19 mouse cellular contexts compared by ENCODE assay signal in genomic region chr7:126408686-126409085, GRCm38 (mm10). TPM values are rescaled to one million over a fixed set of nuclear protein-coding genes. Genes with fewer than 3 reads are reported as not detected.
"Had no signal": no experiment of that assay in that cellular context is flagged by ENCODE, and none has a peak within 500 bp of the region (broad histone marks: within the 10 kb centered on the region; RNA-seq: fewer than 3 reads in every experiment).

No protein-coding gene starts in this region.

- ATAC-seq: lung, postnatal 0 days; midbrain, embryonic 13.5 days; midbrain, embryonic 15.5 days had no signal

- H3K4me1 ChIP-seq: lung, embryonic 15.5 days; midbrain, embryonic 13.5 days; midbrain, embryonic 15.5 days; neural tube, embryonic 12.5 days; stomach, embryonic 15.5 days had no signal

- H3K4me3 ChIP-seq: lung, embryonic 15.5 days; megakaryocyte, embryonic 14.5 days; midbrain, embryonic 13.5 days; midbrain, embryonic 15.5 days; neural tube, embryonic 12.5 days; stomach, embryonic 15.5 days had no signal

- H3K36me3 ChIP-seq: lung, embryonic 15.5 days; midbrain, embryonic 13.5 days; midbrain, embryonic 15.5 days; neural tube, embryonic 12.5 days; stomach, embryonic 15.5 days had no signal

- H3K27me3 ChIP-seq: lung, embryonic 15.5 days; midbrain, embryonic 13.5 days; midbrain, embryonic 15.5 days had no signal

- H3K27ac ChIP-seq: lung, embryonic 15.5 days; macrophage; midbrain, embryonic 13.5 days; midbrain, embryonic 15.5 days; neural tube, embryonic 12.5 days; stomach, embryonic 15.5 days; stomach, postnatal 0 days had no signal

- H3K4me2 ChIP-seq: lung, embryonic 15.5 days; midbrain, embryonic 11.5 days; midbrain, embryonic 13.5 days; midbrain, embryonic 15.5 days; neural tube, embryonic 12.5 days; stomach, embryonic 15.5 days had no signal

- DNase-seq: lung, adult 2 months; lung, postnatal 14 days; lung, postnatal 36 days; right cerebral cortex, postnatal 14 days; thymus, adult 2 months; thymus, postnatal 25 days had no signal

- H3K9me3 ChIP-seq: lung, embryonic 15.5 days; midbrain, embryonic 13.5 days; midbrain, embryonic 15.5 days; neural tube, embryonic 12.5 days; stomach, embryonic 15.5 days had no signal

- H3K9ac ChIP-seq: lung, embryonic 15.5 days; midbrain, embryonic 13.5 days; midbrain, embryonic 15.5 days; neural tube, embryonic 12.5 days; stomach, embryonic 15.5 days had no signal

RNA-seq across cellular contexts. Expression of gene Cd19, which starts 6.0 kb away (rescaled TPM):
- total RNA-seq: megakaryocyte progenitor cell, adult 5-6 weeks; midbrain, postnatal 0 days had no signal
- polyA plus RNA-seq: lung, embryonic 15.5 days; midbrain, embryonic 11.5 days; midbrain, embryonic 13.5 days; midbrain, embryonic 15.5 days; neural tube, embryonic 12.5 days; neural tube, embryonic 14.5 days had no signal

RNA-seq across cellular contexts. Expression of gene Lat, which starts 39.3 kb away (rescaled TPM):
- total RNA-seq: midbrain, postnatal 0 days had no signal
